Mouse (Mus musculus) kidney, postnatal 36 days (tissue): ENCODE measurements at regions not wholly inside any gene's neighbourhood (a gene's known extent, or its start where the extent isn't known, plus 50 kb on each side); places are given as distances from the start of the nearest gene placed in this dataset.

Experiments
- DNase-seq, 2 experiments: peaks; one replicate each; pipeline ENCODE4 v3.0.0; 2021 to 2022; ENCODE audit warnings: mixed read lengths in 2 of 2

DNA sequence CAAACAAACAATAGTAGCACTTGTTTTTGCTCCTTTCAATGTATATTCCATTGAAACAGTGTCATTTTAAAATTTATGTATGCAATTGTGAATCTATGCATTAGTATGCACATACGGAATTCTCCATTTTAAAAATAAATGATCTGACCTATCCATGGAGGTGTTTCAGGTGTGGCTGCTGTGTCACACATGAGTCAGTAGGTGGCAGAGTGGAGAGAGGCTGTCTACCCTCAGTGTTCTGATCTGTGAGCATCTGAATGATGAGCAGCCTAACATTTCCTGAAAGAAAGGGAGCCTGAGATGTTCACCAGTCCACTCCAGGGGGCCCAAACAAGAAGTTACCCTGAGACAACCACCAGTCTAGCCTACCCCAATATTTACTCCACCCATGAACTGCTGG is 75.6 kb upstream of the 1700006A11Rik start:
- DNase-seq: no peak

DNA sequence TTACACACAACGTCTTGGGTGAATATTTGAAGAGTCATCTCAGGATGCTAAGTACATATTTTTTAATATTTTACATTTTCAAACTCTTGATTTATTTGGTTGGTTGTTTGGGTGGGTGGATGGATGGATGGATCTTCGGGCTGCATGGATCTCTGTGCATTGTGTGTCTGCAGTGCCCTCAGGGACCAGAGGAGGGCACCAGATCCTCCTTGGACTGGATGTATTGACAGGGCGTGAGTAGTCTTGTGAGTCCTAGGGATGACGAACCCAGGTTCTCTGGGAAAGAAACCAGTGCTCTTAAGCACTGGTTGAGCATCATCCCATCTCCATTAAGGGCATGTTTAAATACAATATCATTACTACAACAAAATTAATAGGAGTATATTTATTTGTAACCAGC is 70.2 kb upstream of the 1700006A11Rik start:
- peak in 1 of 2 experiments; percentile 4 for DNase-seq
